Mouse (Mus musculus) adrenal gland (tissue): ENCODE results near the gene 6720489N17Rik.
"Not testable (repeated sequence)": the region's sequence is repeated elsewhere in the genome, so short reads cannot be mapped to it uniquely, and the experiment has no call there.

Experiments used
- intact Hi-C: fragments of 180-260 bp; cut with DNase I; formaldehyde crosslinking; loops from one replicate; pipeline ENCODE4 v1.15.1; 2025
- long read RNA-seq, 2 experiments: library from polyadenylated mRNA; unstranded; transcript quantifications; one replicate each; pipeline ENCODE4 v2.0.0; 2020; ENCODE audit warnings: borderline replicate concordance in 1 of 2; ENCODE audit not compliant: insufficient replicate concordance in 1 of 2
- microRNA-seq, 2 experiments: library from miRNA; unstranded; fragments of <30 nt; microRNA quantifications; one replicate each; pipeline ENCODE4; 2019

Gene 6720489N17Rik
- long read RNA-seq, experiment 1, partial matches to known transcripts: 0 of 1 reads
- long read RNA-seq, experiment 1, other reads (novel, unspliced or antisense): 0 of 1 reads
- long read RNA-seq, experiment 2, partial matches to known transcripts: 0 of 2 reads
- long read RNA-seq, experiment 2, other reads (novel, unspliced or antisense): 1 of 2 reads

GRCm38 (mm10) chr13:62623577-62624276 is at the start of gene 6720489N17Rik:
Gene 6720489N17Rik, minus strand, starts transcription at chr13:62624182.
- intact Hi-C loops: loop anchor here (5.0 kb wide), 1 partner anchor 134 kb away; no protein-coding TSS in a partner anchor

- intact Hi-C loops: no loop called here
Measured at GRCm38 (mm10) chr13:62653369-62653743, 29.4 kb upstream of the 6720489N17Rik start.

- intact Hi-C loops: not testable (repeated sequence)
Measured at GRCm38 (mm10) chr13:62652681-62653368, 28.8 kb upstream of the 6720489N17Rik start.

GRCm38 (mm10) chr13:62627071-62627470 is 3.1 kb upstream of the 6720489N17Rik start:
- intact Hi-C loops: loop anchor here (5.0 kb wide), 1 partner anchor 225 kb away; no protein-coding TSS in a partner anchor

GRCm38 (mm10) chr13:62624277-62624665 is 289 bp upstream of the 6720489N17Rik start:
- intact Hi-C loops: loop anchor here (5.0 kb wide), 1 partner anchor 133 kb away; no protein-coding TSS in a partner anchor

- intact Hi-C loops: not testable (repeated sequence)
Measured at GRCm38 (mm10) chr13:62617449-62617848, 6.5 kb downstream of the 6720489N17Rik start.

GRCm38 (mm10) chr13:62571099-62571498 is 52.9 kb downstream of the 6720489N17Rik start, which contains the start of gene Zfp934:
Gene Zfp934, minus strand, starts transcription at chr13:62571199.
- intact Hi-C loops: not testable (repeated sequence)

GRCm38 (mm10) chr13:62561696-62562095 is 62.3 kb downstream of the 6720489N17Rik start:
- intact Hi-C loops: not testable (repeated sequence)

- intact Hi-C loops: not testable (repeated sequence)
Measured at GRCm38 (mm10) chr13:62558189-62559110, 65.5 kb downstream of the 6720489N17Rik start, which contains the start of gene Zfp935. Gene Zfp935, minus strand, starts transcription at chr13:62558511.

Small RNA genes lying within 50 kb of the gene (microRNA-seq; reads per million reads assigned to microRNA genes)
- gene Gm24020: 0 reads per million in 2 experiments
